Mouse (Mus musculus) ES-E14 (cell line): ENCODE results near the gene Ripply3. TPM values are rescaled to one million over a fixed set of nuclear protein-coding genes. Genes with fewer than 3 reads are reported as not detected.

ENCODE experiments used
- DNase-seq: peaks from one replicate; pipeline ENCODE4 v3.0.0-alpha.2; 2013; ENCODE audit warnings: low read depth, low spot score
- H3K27ac ChIP-seq: 2 replicates; pipeline ENCODE4 v1.5.1; 2012; ENCODE audit warnings: low read depth, mild to moderate bottlenecking, low read length, moderate library complexity, mixed read lengths; ENCODE audit not compliant: poor library complexity, insufficient read depth, severe bottlenecking
- H3K36me3 ChIP-seq: 2 replicates; pipeline ENCODE4 v1.6.1; 2012; ENCODE audit warnings: mild to moderate bottlenecking, low read length, moderate library complexity, mixed read lengths; ENCODE audit not compliant: control insufficient read depth, poor library complexity, insufficient read depth, severe bottlenecking
- H3K4me1 ChIP-seq, 2 experiments: fragments of 150-350 bp in 1 of 2; sonication (generic) in 1 of 2; 2 replicates each; pipeline ENCODE4 v1.6.1; 2012; ENCODE audit warnings: low read length in 2 of 2, mild to moderate bottlenecking in 1 of 2, mixed read lengths in 1 of 2; ENCODE audit not compliant: control insufficient read depth in 2 of 2, insufficient read depth in 2 of 2, poor library complexity in 1 of 2
- H3K4me3 ChIP-seq, 2 experiments: fragments of 150-350 bp in 1 of 2; sonication (generic) in 1 of 2; 2 replicates each; pipeline ENCODE4 v1.5.1; 2012; ENCODE audit warnings: low read length in 2 of 2, low read depth in 1 of 2, mild to moderate bottlenecking in 1 of 2, mixed read lengths in 1 of 2; ENCODE audit not compliant: insufficient read depth in 1 of 2, poor library complexity in 1 of 2, severe bottlenecking in 1 of 2
- H3K9ac ChIP-seq: 2 replicates; pipeline ENCODE4 v1.6.1; 2012; ENCODE audit warnings: low read depth, mild to moderate bottlenecking, low read length, mixed read lengths; ENCODE audit not compliant: poor library complexity, insufficient read depth, severe bottlenecking
- H3K9me3 ChIP-seq: fragments of 150-350 bp; sonication (generic); 2 replicates; pipeline ENCODE4 v1.6.1; 2012; ENCODE audit warnings: low read depth, mild to moderate bottlenecking, low read length; ENCODE audit not compliant: control insufficient read depth, insufficient read depth
- CHD2 ChIP-seq: IDR thresholded peaks from 2 replicates; pipeline ENCODE4 v1.6.1; 2014; ENCODE audit warnings: mild to moderate bottlenecking, low read depth, low read length, inconsistent platforms
- HCFC1 ChIP-seq: IDR thresholded peaks from 2 replicates; pipeline ENCODE4 v1.6.1; 2012; ENCODE audit warnings: low read length, inconsistent platforms, borderline replicate concordance; ENCODE audit not compliant: insufficient read depth
- MAFK ChIP-seq: IDR thresholded peaks from 2 replicates; pipeline ENCODE4 v1.6.1; 2014; ENCODE audit warnings: mild to moderate bottlenecking, low read depth, low read length, inconsistent platforms; ENCODE audit not compliant: insufficient read depth
- ZC3H11A ChIP-seq: IDR thresholded peaks from 2 replicates; pipeline ENCODE4 v1.6.1; 2012; ENCODE audit warnings: low read depth, mild to moderate bottlenecking, inconsistent platforms, low read length, borderline replicate concordance
- ZNF384 ChIP-seq: IDR thresholded peaks from 2 replicates; pipeline ENCODE4 v1.6.1; 2012; ENCODE audit warnings: low read depth, low read length, inconsistent platforms
- in situ Hi-C, 2 experiments: fragments of 600-800 bp; cut with MboI; formaldehyde crosslinking; loops; one replicate each; pipeline ENCODE4 v1.15.1; 2025; ENCODE audit warnings: low sequenced_read_pairs in 2 of 2, inconsistent platforms in 1 of 2; ENCODE audit not compliant: unreplicated experiment in 2 of 2
- total RNA-seq: library from RNA; depleted of rRNA; stranded (reverse); fragments of 300-350 nt; gene quantifications from 2 replicates; pipeline ENCODE4 v1.2.3, GENCODE M21; 2012

Gene Ripply3
- total RNA-seq, 1 experiment, result 0.22 TPM

DNA sequence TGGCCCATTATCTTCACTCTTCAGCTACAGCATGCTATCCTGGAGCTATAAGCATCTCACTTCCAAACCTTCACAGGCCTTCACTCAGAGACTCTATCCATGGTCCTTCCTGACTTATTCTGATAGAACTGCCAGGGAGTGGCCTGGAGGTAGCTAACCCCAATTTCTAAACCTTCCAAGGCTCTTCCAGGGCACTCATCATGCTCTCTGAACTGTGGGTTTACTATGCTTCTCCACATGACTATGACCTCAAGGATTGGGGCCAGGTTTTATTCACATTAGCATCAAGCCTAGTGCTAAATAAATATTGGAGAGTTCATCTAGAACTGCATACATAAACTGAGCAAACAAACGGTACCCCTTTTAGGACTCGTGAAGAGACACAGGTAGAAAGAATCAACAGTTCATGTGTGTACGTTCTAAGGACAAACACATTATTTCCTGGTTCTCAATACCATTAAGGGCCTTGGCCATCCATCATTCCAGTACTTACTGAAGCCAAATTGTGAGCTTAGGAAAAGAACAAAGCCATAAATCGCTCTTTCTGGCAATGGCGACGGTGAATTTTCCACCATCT lies 41.5 kb downstream of the Ripply3 start:
- H3K36me3 ChIP-seq, result no peaks in the 10 kb centered on the region
- peak overlapping the region; percentile 87 for H3K9ac ChIP-seq
- peak; percentile 4 for DNase-seq
- H3K27ac ChIP-seq, result no peak overlapping the region
- in situ Hi-C loops, result no loop called here
- peak overlapping the region; percentile 80 to 81 for H3K4me3 ChIP-seq
- H3K4me1 ChIP-seq, result no peaks in the 10 kb centered on the region; a peak in 1 of 4 replicates
- TF ChIP-seq ZNF384 (no peak), CHD2 (no peak), HCFC1 (no peak), MAFK (no peak), ZC3H11A (no peak)
- no peaks in the 10 kb centered on the region for H3K9me3 ChIP-seq

DNA sequence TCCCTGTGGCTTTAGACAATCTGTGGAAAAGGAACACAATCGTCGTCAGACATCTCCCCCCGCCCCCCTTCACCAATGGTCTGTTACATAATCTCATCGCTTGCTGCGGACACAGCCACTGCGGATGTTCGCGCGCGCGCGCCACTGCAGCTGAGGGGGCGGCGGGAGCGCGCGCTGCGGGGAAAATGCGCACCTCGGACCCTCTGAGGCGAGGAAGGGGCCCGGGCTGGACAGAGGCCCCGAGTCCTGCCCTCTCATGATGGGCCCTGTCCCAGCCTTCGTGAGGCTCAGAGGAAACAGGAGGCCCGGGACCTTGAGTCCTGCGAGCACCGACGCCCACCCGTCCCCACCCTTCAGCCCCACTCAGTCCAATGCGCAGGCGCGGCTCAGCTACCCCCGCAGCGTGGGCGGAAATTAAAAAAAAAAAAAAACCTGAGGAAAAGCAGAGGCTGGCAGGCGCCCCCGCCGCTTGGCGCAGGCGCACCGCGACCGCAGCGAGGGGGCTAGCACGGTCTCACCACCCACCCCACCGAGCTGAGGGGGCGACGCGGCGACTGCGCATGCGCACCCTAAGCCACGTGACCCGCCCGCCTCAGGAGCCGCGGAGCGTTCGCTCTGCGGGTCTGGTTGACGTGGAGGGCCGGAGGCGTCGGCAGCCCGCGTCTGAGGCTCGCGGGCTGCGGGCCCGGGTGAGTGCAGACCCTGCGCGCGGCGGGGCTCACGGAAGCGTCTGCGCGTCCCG lies 42.1 kb downstream of the Ripply3 start, which contains the start of gene Ttc3:
Gene Ttc3, plus strand, starts transcription at position 446 of the 742 bp plus-strand sequence.
- Histone ChIP-seq H3K9ac (peak within 1 kb of the TSS; percentile 87), H3K9me3 (no peaks in the 10 kb centered on the region), H3K27ac (peak within 1 kb of the TSS; percentile 55), H3K36me3 (no peaks in the 10 kb centered on the region), H3K4me3 (peak within 1 kb of the TSS; percentile 80 to 81), H3K4me1 (no peaks in the 10 kb centered on the region; a peak in 1 of 4 replicates)
- in situ Hi-C loops, result no loop called here
- peak; percentile 78 for DNase-seq
- TF ChIP-seq MAFK (no peak), ZNF384 (peak; percentile 96), HCFC1 (no peak), CHD2 (no peak), ZC3H11A (no peak)

DNA sequence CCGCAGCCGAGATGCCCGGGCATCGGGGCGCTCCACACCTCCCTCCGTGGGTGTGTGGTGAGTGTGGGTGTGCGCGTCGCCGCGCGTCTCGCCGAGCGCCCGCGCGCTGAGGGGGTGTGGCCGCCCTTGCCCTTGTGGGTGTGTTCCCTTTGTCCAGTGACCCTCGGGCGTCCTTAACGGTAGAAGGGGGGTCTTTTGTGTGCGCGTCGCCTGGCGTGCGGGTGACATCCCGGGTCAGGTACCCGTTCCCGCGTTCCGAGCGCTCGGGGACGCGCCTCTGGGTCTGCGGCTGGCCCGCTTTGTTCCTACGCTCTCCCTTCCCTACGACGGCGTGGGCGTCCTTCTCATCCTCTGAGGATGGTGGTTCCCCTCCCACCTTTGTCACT lies 42.7 kb downstream of the Ripply3 start:
- no peaks in the 10 kb centered on the region; a peak in 1 of 4 replicates for H3K4me1 ChIP-seq

DNA sequence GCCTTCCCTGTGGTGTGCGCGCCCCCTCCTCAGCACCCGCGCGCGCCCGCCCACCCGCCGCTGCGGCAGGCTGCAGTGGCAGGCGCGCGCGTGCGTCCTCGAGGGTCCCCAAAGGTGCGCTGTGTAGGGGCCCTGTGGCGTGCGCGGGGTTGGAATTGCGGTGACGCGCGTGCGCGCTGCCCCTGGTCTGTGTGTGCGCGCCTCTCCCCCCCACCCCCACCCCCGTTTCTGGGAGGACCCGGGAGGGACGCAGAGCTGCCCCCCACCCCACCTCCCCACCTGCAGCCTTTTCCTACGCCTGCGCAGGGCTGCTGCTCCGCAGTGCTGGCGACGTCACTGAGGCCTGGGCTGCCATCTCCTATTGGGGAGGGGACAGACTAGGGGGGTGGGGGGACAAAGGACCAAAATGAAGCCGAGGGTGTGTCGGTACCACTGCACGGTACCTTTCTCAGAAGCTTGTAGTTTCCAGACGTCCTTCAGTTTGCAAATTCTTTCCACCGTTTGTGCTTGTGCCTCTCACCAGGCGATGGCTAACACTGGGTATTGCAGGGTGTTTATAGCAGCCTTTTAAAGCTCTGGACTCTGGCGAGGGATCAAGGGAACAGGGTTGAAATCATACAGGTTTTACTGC lies 43.2 kb downstream of the Ripply3 start, which contains the start of gene Pigp:
Gene Pigp, minus strand, starts transcription at position 542 of the 631 bp plus-strand sequence.
- TF ChIP-seq ZC3H11A, result no peak
- no peak for TF ChIP-seq MAFK
- TF ChIP-seq CHD2, result no peak
- no peak for TF ChIP-seq HCFC1
- TF ChIP-seq ZNF384, result no peak
- H3K4me1 ChIP-seq, result no peaks in the 10 kb centered on the region; a peak in 1 of 4 replicates

More for the DNA sequence above, 42.7 kb downstream of the Ripply3 start:
- no peaks in the 10 kb centered on the region for H3K36me3 ChIP-seq
- in situ Hi-C loops, result no loop called here
- H3K27ac ChIP-seq, result peak overlapping the region; percentile 55
- DNase-seq, result no peak
- H3K9ac ChIP-seq, result peak overlapping the region; percentile 87
- H3K9me3 ChIP-seq, result no peaks in the 10 kb centered on the region
- H3K4me3 ChIP-seq, result peak overlapping the region; percentile 80 to 81
- TF ChIP-seq ZC3H11A (no peak), HCFC1 (peak; percentile 4; the same call in 1 of the 2 replicates)

More for the DNA sequence above, 43.2 kb downstream of the Ripply3 start, which contains the start of gene Pigp:
- H3K9ac ChIP-seq, result peak within 1 kb of the TSS; percentile 87
- in situ Hi-C loops, result no loop called here
- peak; percentile 72 for DNase-seq
- H3K4me3 ChIP-seq, result peak within 1 kb of the TSS; percentile 80 to 81
- H3K27ac ChIP-seq, result peak within 1 kb of the TSS; percentile 55
- H3K36me3 ChIP-seq, result no peaks in the 10 kb centered on the region
- H3K9me3 ChIP-seq, result no peaks in the 10 kb centered on the region
